Mouse (Mus musculus) lung, postnatal 0 days (tissue): Measurements from ENCODE around the gene Pfn5.

Source experiments
- CTCF ChIP-seq: IDR thresholded peaks from 2 replicates; pipeline ENCODE4 v1.5.1; 2016; ENCODE audit warnings: antibody characterized with exemption, mild to moderate bottlenecking
- EP300 ChIP-seq: IDR thresholded peaks from 2 replicates; pipeline ENCODE4 v1.6.1; 2016; ENCODE audit warnings: antibody characterized with exemption, mild to moderate bottlenecking, control low read depth

GRCm38 (mm10) chrX:95600609-95601008 lies 42.7 kb downstream of the Pfn5 start:
- TF ChIP-seq EP300 (no peak), CTCF (no peak)
